1 mouse cellular context compared by ENCODE assay signal in the genomic region with DNA sequence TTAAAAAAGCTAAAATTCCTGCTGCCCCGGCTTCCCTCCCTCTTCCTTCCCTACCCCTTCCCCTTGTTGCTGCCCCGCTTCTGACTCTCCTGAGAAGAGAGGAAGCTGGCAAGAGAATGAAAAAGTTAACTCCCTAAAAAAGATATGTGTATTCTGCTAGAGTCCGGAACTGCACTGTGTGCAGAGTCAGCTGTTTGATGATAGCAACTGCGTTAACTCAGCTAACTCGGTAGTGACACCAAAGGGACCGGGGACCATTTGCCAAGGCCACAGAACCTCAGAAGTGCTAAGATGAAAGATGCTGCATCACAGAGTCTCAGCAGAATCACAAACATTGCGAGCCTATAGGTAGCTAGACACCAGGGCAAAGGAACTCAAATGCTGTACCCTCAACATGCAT.
TF ChIP-seq lines count a peak whose summit lies in the region.

No protein-coding gene starts in this region.

TF ChIP-seq in MEL, 35 proteins besides CTCF, POLR2A, EP300 and RAD21:
- TF ChIP-seq NRF1 (IDR thresholded peaks at IDR 0.05; ENCODE audit: insufficient read depth, low read depth, low read length, poor library complexity, severe bottlenecking) (no peak), MAFK (IDR thresholded peaks at IDR 0.05; ENCODE audit: borderline replicate concordance, low read depth, low read length) (peak; percentile 93), CHD2 (IDR thresholded peaks at IDR 0.05; ENCODE audit: low read length) (no peak), CHD1 (IDR thresholded peaks at IDR 0.05; ENCODE audit: low read depth, low read length) (no peak), ZMIZ1 (IDR thresholded peaks at IDR 0.05; ENCODE audit: low read depth, low read length) (no peak), BHLHE40 (IDR thresholded peaks at IDR 0.05; ENCODE audit: borderline replicate concordance, low read depth, low read length) (no peak), NELFE (IDR thresholded peaks at IDR 0.05; ENCODE audit: low read depth, low read length) (no peak), HCFC1 (IDR thresholded peaks at IDR 0.05; ENCODE audit: low read depth, low read length) (0 out of 2 replicates have a peak, but pooled peaks have one; percentile 53), POLR2AphosphoS5 (IDR thresholded peaks at IDR 0.05; ENCODE audit: borderline replicate concordance, low read depth, low read length) (no peak), KAT2A (conservative IDR thresholded peaks at IDR 0.05; ENCODE audit: low read depth, low read length) (no peak), MYB (IDR thresholded peaks at IDR 0.05; ENCODE audit: low read depth, low read length) (no peak), MYC (IDR thresholded peaks at IDR 0.05; ENCODE audit: low read depth, low read length) (no peak), SIN3A (IDR thresholded peaks at IDR 0.05; ENCODE audit: low read length) (peak; percentile 97), E2F4 (IDR thresholded peaks at IDR 0.05; ENCODE audit: borderline replicate concordance, low read depth, low read length) (no peak), GATA1 (IDR thresholded peaks at IDR 0.05; ENCODE audit: low read depth, low read length) (peak; percentile 75), TBP (IDR thresholded peaks at IDR 0.05; ENCODE audit: low read depth, low read length) (0 out of 2 replicates have a peak, but pooled peaks have one; percentile 54), ZKSCAN1 (IDR thresholded peaks at IDR 0.05; ENCODE audit: low read depth, low read length) (no peak), ELF1 (IDR thresholded peaks at IDR 0.05; ENCODE audit: low read depth, low read length) (peak; percentile 85), POLR2AphosphoS2 (IDR thresholded peaks at IDR 0.05; ENCODE audit: low read length) (no peak), ZC3H11A (IDR thresholded peaks at IDR 0.05; ENCODE audit: low read depth, low read length) (no peak), TCF12 (IDR thresholded peaks at IDR 0.05; ENCODE audit: low read depth, low read length) (no peak; the same call in 1 of the 2 replicates), MEF2A (IDR thresholded peaks at IDR 0.05; ENCODE audit: extremely low read depth, insufficient replicate concordance, low read depth, low read length, poor library complexity, severe bottlenecking) (no peak), RCOR1 (IDR thresholded peaks at IDR 0.05; ENCODE audit: low read depth, low read length) (peak; percentile 31; the same call in 1 of the 2 replicates), MAX (IDR thresholded peaks at IDR 0.05; ENCODE audit: low read length) (0 out of 2 replicates have a peak, but pooled peaks have one; percentile 15), TAL1 (IDR thresholded peaks at IDR 0.05; ENCODE audit: low read length) (no peak), USF2 (IDR thresholded peaks at IDR 0.05; ENCODE audit: borderline replicate concordance in 1 of 2, insufficient read depth in 1 of 2, low read depth in 1 of 2, low read length in 2 of 2) (no peak), GABPA (IDR thresholded peaks at IDR 0.05; ENCODE audit: low read depth, low read length) (no peak), ETS1 (IDR thresholded peaks at IDR 0.05; ENCODE audit: low read depth, low read length) (peak; percentile 98), USF1 (IDR thresholded peaks at IDR 0.05; ENCODE audit: low read depth, low read length) (no peak; the same call in 1 of the 2 replicates), SMC3 (IDR thresholded peaks at IDR 0.05; ENCODE audit: low read depth, low read length) (no peak), UBTF (IDR thresholded peaks at IDR 0.05; ENCODE audit: borderline replicate concordance, insufficient read depth, low read depth, low read length) (no peak), MXI1 (IDR thresholded peaks at IDR 0.05; ENCODE audit: low read depth, low read length) (peak; percentile 68), JUND (IDR thresholded peaks at IDR 0.05; ENCODE audit: low read depth, low read length) (no peak), ZNF384 (IDR thresholded peaks at IDR 0.05; ENCODE audit: low read depth, low read length) (0 out of 2 replicates have a peak, but pooled peaks have one; percentile 14), MAZ (IDR thresholded peaks at IDR 0.05; ENCODE audit: low read depth, low read length) (no peak)
